Mouse (Mus musculus): ENCODE data around the gene Zbed5. TPM values are rescaled to one million over a fixed set of nuclear protein-coding genes. Genes with fewer than 3 reads are reported as not detected.

Zbed5 gene
- polyA plus RNA-seq, 1 experiment from 2014 or later = 14.9 TPM

DNA sequence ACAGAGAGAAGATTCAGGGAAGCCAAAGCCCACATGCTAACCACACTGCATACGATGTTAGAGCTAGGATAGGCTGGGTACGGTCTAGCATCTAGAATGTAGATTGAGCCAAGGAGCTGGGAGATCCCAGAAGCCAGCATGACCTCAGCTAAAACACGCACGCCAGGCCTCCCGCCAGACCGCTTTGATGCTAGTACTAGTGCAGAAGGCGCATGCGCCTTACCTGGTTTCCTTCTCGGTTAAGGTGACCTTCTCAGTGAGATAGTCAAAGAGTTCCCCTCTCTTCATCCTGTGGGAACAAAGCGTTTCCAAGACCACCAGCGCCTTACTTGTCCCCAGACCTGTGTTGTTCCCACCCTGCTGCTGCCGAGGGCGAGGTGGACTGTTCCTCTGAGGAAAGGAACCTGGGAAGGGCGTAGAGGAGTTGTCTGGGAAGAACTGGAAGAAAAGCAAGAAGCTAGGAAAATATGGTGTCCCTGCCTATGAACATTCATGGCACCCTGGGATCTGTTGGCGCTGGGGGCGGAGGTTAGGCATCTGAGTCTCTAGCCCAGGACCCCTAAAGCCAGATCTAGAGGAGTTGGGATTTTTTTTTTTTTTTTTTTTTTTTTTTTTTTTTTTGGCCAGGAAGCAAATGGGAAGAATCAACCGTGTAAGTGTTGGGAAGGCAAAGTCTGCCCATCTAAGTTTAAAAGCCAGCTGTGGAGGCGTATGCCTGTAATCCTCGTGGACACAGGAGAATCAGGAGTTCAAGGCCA is 26.1 kb upstream of the Zbed5 start:
- no peak for DNase-seq (ENCODE audit: low spot score)
- Histone ChIP-seq H3K4me2 (ENCODE audit: low read length) (no peak overlapping the region), H3K4me3 (ENCODE audit: low read depth, low read length) (no peak overlapping the region), H3K9me3 (replicated peaks; ENCODE audit: control insufficient read depth, low read length) (no peaks in the 10 kb centered on the region), H3K27me3 (replicated peaks; ENCODE audit: control insufficient read depth, insufficient read depth, low read length) (no peaks in the 10 kb centered on the region), H3K27ac (ENCODE audit: low read depth, low read length) (no peak overlapping the region), H3K36me3 (ENCODE audit: control insufficient read depth, insufficient read depth, low read length) (no peaks in the 10 kb centered on the region), H3K9ac (ENCODE audit: low read length) (no peak overlapping the region), H3K4me1 (ENCODE audit: control insufficient read depth, insufficient read depth, low read length) (no peaks in the 10 kb centered on the region)
- WGBS = 88% methylated on average over 19 of the region's 19 CpGs
- ATAC-seq = no peak

DNA sequence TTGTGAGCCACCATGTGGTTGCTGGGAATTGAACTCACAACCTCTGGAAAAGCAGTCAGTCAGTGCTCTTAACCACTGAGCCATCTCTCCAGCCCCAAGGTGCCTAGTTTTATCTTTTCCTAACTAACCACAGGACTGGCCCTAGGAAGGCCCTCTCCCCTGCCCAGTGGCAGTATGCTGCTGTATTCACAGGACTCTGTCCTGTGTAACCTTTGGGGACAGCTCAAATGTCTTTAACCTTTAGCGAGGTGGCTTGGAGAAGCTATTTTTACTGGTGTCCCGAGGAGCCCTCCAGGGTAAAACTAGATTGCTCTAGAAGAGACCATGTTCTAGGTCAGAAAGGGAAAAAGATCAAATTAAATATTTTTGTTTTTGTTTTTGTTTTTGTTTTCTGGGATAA is 24.3 kb upstream of the Zbed5 start:
- Histone ChIP-seq H3K4me3 (ENCODE audit: low read depth, low read length) (no peak overlapping the region), H3K4me2 (ENCODE audit: low read length) (no peak overlapping the region), H3K27me3 (replicated peaks; ENCODE audit: control insufficient read depth, insufficient read depth, low read length) (no peaks in the 10 kb centered on the region), H3K9ac (ENCODE audit: low read length) (no peak overlapping the region), H3K9me3 (replicated peaks; ENCODE audit: control insufficient read depth, low read length) (no peaks in the 10 kb centered on the region), H3K27ac (ENCODE audit: low read depth, low read length) (no peak overlapping the region), H3K36me3 (ENCODE audit: control insufficient read depth, insufficient read depth, low read length) (no peaks in the 10 kb centered on the region), H3K4me1 (ENCODE audit: control insufficient read depth, insufficient read depth, low read length) (no peaks in the 10 kb centered on the region)
- ATAC-seq (no peak), DNase-seq (ENCODE audit: low spot score) (no peak)
- 83% methylated on average over 2 of the region's 2 CpGs for WGBS

- Histone ChIP-seq H3K4me2 (ENCODE audit: low read length) (no peak overlapping the region), H3K36me3 (ENCODE audit: control insufficient read depth, insufficient read depth, low read length) (0 out of 2 replicates have a peak, but pooled peaks cover 3% of the 10 kb centered on the region), H3K4me3 (ENCODE audit: low read depth, low read length) (no peak overlapping the region), H3K9me3 (replicated peaks; ENCODE audit: control insufficient read depth, low read length) (no peaks in the 10 kb centered on the region), H3K27me3 (replicated peaks; ENCODE audit: control insufficient read depth, insufficient read depth, low read length) (no peaks in the 10 kb centered on the region), H3K4me1 (ENCODE audit: control insufficient read depth, insufficient read depth, low read length) (no peaks in the 10 kb centered on the region), H3K9ac (ENCODE audit: low read length) (no peak overlapping the region), H3K27ac (ENCODE audit: low read depth, low read length) (no peak overlapping the region)
- 90% methylated on average over 12 of the region's 12 CpGs for WGBS
- DNase-seq (ENCODE audit: low spot score) = no peak
- no peak for ATAC-seq
These were observed 21.6 kb upstream of the Zbed5 start for GRCm38 (mm10) chr5:129873942-129874341.

DNA sequence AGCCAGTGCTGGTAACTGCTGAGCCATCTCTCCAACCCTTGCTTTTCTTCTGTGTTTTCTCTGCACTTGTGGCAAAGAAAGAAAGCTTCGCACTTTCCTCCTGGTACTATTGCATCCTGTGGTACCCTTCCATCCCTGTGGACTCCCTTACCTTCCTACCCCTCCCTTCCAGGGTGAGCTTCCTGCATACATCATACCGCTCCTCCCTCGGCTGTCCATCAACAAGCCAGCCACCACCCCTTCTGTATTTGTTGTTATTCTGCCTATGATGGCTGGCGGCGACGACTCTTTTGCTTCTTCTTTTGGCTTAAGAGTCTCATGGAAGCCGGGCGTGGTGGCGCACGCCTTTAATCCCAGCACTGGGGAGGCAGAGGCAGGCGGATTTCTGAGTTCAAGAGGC is 20.4 kb upstream of the Zbed5 start:
- 74% methylated on average over 11 of the region's 11 CpGs for WGBS

DNA sequence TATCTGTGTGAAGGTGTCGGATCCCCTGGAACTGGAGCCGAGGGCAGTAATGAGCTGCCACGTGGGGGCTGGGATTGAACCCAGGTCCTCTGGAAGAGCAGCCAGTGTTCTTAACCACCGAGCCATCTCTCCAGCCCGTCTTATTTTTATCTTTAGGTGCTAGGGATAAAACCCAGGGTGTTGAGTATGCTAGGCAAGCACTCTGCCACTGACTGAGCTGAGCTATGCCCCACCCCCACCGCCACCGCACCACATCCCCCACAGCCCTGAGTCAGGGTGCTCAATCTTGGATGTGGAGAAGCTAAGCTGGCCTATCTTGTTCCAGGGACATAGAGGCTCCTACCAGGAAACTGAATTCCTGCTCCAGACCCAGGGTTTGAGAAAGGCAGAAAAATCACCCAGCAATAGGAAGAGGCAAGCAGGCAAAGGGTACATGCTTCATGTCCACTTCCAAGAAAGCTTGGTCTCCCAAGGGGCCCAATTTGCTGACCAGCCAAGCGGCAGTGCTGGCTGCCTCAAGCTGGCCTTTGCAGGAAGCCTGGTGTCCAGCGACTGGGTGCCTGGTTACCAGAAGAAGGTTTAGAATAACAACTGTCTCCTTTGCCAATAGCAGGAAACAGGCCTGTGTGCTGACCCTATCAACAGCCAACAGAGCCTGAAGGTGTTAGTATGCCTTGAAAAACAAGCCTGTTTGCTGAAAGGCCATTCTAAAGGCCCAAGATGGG is 17.6 kb upstream of the Zbed5 start:
- 78% methylated on average over 9 of the region's 9 CpGs for WGBS
- Histone ChIP-seq H3K4me1 (ENCODE audit: control insufficient read depth, insufficient read depth, low read length) (no peaks in the 10 kb centered on the region), H3K4me3 (ENCODE audit: low read depth, low read length) (no peak overlapping the region), H3K36me3 (ENCODE audit: control insufficient read depth, insufficient read depth, low read length) (peaks cover 35% of the 10 kb centered on the region), H3K9ac (ENCODE audit: low read length) (no peak overlapping the region), H3K9me3 (replicated peaks; ENCODE audit: control insufficient read depth, low read length) (no peaks in the 10 kb centered on the region), H3K27me3 (replicated peaks; ENCODE audit: control insufficient read depth, insufficient read depth, low read length) (no peaks in the 10 kb centered on the region), H3K27ac (ENCODE audit: low read depth, low read length) (no peak overlapping the region), H3K4me2 (ENCODE audit: low read length) (no peak overlapping the region)
- DNase-seq (ENCODE audit: low spot score) = no peak
- no peak for ATAC-seq

More for the DNA sequence above, 20.4 kb upstream of the Zbed5 start:
- Histone ChIP-seq H3K9me3 (replicated peaks; ENCODE audit: control insufficient read depth, low read length) (no peaks in the 10 kb centered on the region), H3K27ac (ENCODE audit: low read depth, low read length) (no peak overlapping the region), H3K27me3 (replicated peaks; ENCODE audit: control insufficient read depth, insufficient read depth, low read length) (no peaks in the 10 kb centered on the region), H3K4me3 (ENCODE audit: low read depth, low read length) (no peak overlapping the region), H3K9ac (ENCODE audit: low read length) (no peak overlapping the region), H3K4me1 (ENCODE audit: control insufficient read depth, insufficient read depth, low read length) (no peaks in the 10 kb centered on the region), H3K4me2 (ENCODE audit: low read length) (no peak overlapping the region), H3K36me3 (ENCODE audit: control insufficient read depth, insufficient read depth, low read length) (peaks cover 9% of the 10 kb centered on the region; the same call in 1 of the 2 replicates)
- ATAC-seq = no peak
- DNase-seq (ENCODE audit: low spot score) = no peak

GRCm38 (mm10) chr5:129878946-129879345 is 16.6 kb upstream of the Zbed5 start:
- Histone ChIP-seq H3K27me3 (replicated peaks; ENCODE audit: control insufficient read depth, insufficient read depth, low read length) (no peaks in the 10 kb centered on the region), H3K4me1 (ENCODE audit: control insufficient read depth, insufficient read depth, low read length) (no peaks in the 10 kb centered on the region), H3K9me3 (replicated peaks; ENCODE audit: control insufficient read depth, low read length) (no peaks in the 10 kb centered on the region), H3K4me2 (ENCODE audit: low read length) (no peak overlapping the region), H3K27ac (ENCODE audit: low read depth, low read length) (no peak overlapping the region), H3K36me3 (ENCODE audit: control insufficient read depth, insufficient read depth, low read length) (peaks cover 42% of the 10 kb centered on the region), H3K9ac (ENCODE audit: low read length) (no peak overlapping the region), H3K4me3 (ENCODE audit: low read depth, low read length) (no peak overlapping the region)
- peak; percentile 31 for DNase-seq (ENCODE audit: low spot score)
- WGBS = 55% methylated on average over 2 of the region's 2 CpGs
- ATAC-seq = no peak

GRCm38 (mm10) chr5:129879888-129880287 is 15.6 kb upstream of the Zbed5 start:
- H3K27me3 ChIP-seq (replicated peaks; ENCODE audit: control insufficient read depth, insufficient read depth, low read length) = no peaks in the 10 kb centered on the region
- H3K36me3 ChIP-seq (ENCODE audit: control insufficient read depth, insufficient read depth, low read length) = peaks cover 51% of the 10 kb centered on the region
- DNase-seq (ENCODE audit: low spot score) (no peak), ATAC-seq (no peak)
- H3K27ac ChIP-seq (ENCODE audit: low read depth, low read length) = no peak overlapping the region
- 76% methylated on average over 3 of the region's 3 CpGs for WGBS
- H3K9me3 ChIP-seq (replicated peaks; ENCODE audit: control insufficient read depth, low read length) = no peaks in the 10 kb centered on the region
- no peak overlapping the region for H3K4me3 ChIP-seq (ENCODE audit: low read depth, low read length)
- no peak overlapping the region for H3K9ac ChIP-seq (ENCODE audit: low read length)
- H3K4me1 ChIP-seq (ENCODE audit: control insufficient read depth, insufficient read depth, low read length) = no peaks in the 10 kb centered on the region
- H3K4me2 ChIP-seq (ENCODE audit: low read length) = no peak overlapping the region

DNA sequence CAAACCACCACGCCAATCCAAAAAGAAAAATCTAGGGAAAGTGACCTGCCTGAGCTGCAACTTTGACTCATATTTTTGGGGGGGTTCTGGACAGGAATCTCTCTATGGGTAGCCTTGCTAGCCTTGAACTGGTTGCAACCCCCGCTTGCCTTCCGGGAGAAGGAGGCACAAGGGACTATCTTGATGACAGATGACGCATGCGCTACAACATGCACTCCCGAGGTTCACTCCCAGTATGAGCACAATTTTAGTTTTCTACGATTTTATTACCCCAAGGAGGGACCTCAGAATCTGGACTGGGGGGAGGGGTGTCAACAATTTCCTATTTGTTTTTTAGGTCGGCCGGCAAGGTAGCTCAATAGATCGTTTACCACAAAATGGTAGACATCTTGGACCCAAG is 9.3 kb upstream of the Zbed5 start:
- Histone ChIP-seq H3K9me3 (replicated peaks; ENCODE audit: control insufficient read depth, low read length) (no peaks in the 10 kb centered on the region), H3K4me2 (ENCODE audit: low read length) (peak overlapping the region; percentile 86), H3K27ac (ENCODE audit: low read depth, low read length) (no peak overlapping the region; the same call in 1 of the 2 replicates), H3K27me3 (replicated peaks; ENCODE audit: control insufficient read depth, insufficient read depth, low read length) (no peaks in the 10 kb centered on the region), H3K36me3 (ENCODE audit: control insufficient read depth, insufficient read depth, low read length) (peaks cover 35% of the 10 kb centered on the region), H3K9ac (ENCODE audit: low read length) (peak overlapping the region; percentile 89), H3K4me3 (ENCODE audit: low read depth, low read length) (peak overlapping the region; percentile 88), H3K4me1 (ENCODE audit: control insufficient read depth, insufficient read depth, low read length) (peaks cover 9% of the 10 kb centered on the region)
- ATAC-seq (no peak), DNase-seq (ENCODE audit: low spot score) (no peak)
- 55% methylated on average over 10 of the region's 10 CpGs for WGBS

All from forebrain, embryonic 14.5 days (tissue).